In genomic region chr1:78525189-78525886, GRCm38 (mm10) we compare ENCODE assay signal across 9 mouse cellular contexts. TPM values are rescaled to one million over a fixed set of nuclear protein-coding genes. Genes with fewer than 3 reads are reported as not detected.
DNase-seq lines count a peak whose midpoint lies in the region; ATAC-seq and TF ChIP-seq lines count a peak whose summit lies in the region.
"Had no signal": no experiment of that assay in that cellular context is flagged by ENCODE, and none has a peak within 500 bp of the region (broad histone marks: within the 10 kb centered on the region; RNA-seq: fewer than 3 reads in every experiment).

No protein-coding gene starts in this region.

- TF ChIP-seq CTCF in liver, embryonic 14.5 days (IDR thresholded peaks at IDR 0.05; ENCODE audit: low read depth), result peak; percentile 90

- H3K4me3 ChIP-seq in embryonic facial prominence, embryonic 11.5 days (ENCODE audit: low read depth, low read length), result no peak overlapping the region
- H3K4me3 ChIP-seq in kidney, embryonic 14.5 days (ENCODE audit: low read length), result no peak overlapping the region
- no peak overlapping the region for H3K4me3 ChIP-seq in liver, embryonic 14.5 days (ENCODE audit: insufficient read depth in 1 of 2, low read depth in 2 of 2, low read length in 2 of 2)

- DNase-seq in 3T3-L1 (ENCODE audit: low read depth, low spot score), result peak; percentile 69
- DNase-seq in B cell, adult 2 months, result peak; percentile 78
- peak; percentile 27 to 28 for DNase-seq in adrenal gland, postnatal 4 days (ENCODE audit: low spot score in 2 of 2)
- DNase-seq in embryonic facial prominence, embryonic 11.5 days (ENCODE audit: low spot score), result peak; percentile 82
- DNase-seq in liver, embryonic 14.5 days (ENCODE audit: low read depth in 3 of 3, low spot score in 3 of 3), result peak in 2 of 3 experiments; percentile 15 to 16
- DNase-seq in right cerebral cortex, postnatal 36 days (ENCODE audit: low spot score in 2 of 2), result peak; percentile 26 to 43

- no peak overlapping the region for H3K27ac ChIP-seq in embryonic facial prominence, embryonic 11.5 days (replicated peaks; ENCODE audit: low read depth, low read length)
- no peak overlapping the region for H3K27ac ChIP-seq in kidney, embryonic 14.5 days (ENCODE audit: low read depth, low read length)
- no peak overlapping the region for H3K27ac ChIP-seq in liver, embryonic 14.5 days

- no peak for ATAC-seq in embryonic facial prominence, embryonic 11.5 days (replicated peaks; ENCODE audit: insufficient number of reproducible peaks, low FRiP score, low TSS enrichment, low read depth)
- ATAC-seq in kidney, embryonic 14.5 days (ENCODE audit: low FRiP score, low TSS enrichment), result peak; percentile 60; the same call in 1 of the 2 replicates
- ATAC-seq in liver, embryonic 14.5 days (ENCODE audit: insufficient read depth), result no peak
- no peak for ATAC-seq in erythroid progenitor cell, adult 5-6 weeks (replicated peaks; ENCODE audit: low FRiP score, poor library complexity, severe bottlenecking)

- whole genome bisulfite sequencing in embryonic facial prominence, embryonic 11.5 days, result 48% methylated on average over 23 of the region's 23 CpGs
- WGBS in kidney, embryonic 14.5 days, result 27% methylated on average over 23 of the region's 23 CpGs
- 44% methylated on average over 23 of the region's 23 CpGs for WGBS in liver, embryonic 14.5 days (ENCODE audit: insufficient replicate concordance)

- H3K9ac ChIP-seq in embryonic facial prominence, embryonic 11.5 days (replicated peaks; ENCODE audit: low read length), result no peak overlapping the region
- H3K9ac ChIP-seq in kidney, embryonic 14.5 days (ENCODE audit: low read depth, low read length), result no peak overlapping the region
- H3K9ac ChIP-seq in liver, embryonic 14.5 days (replicated peaks), result no peak overlapping the region

- no peak overlapping the region for H3K4me2 ChIP-seq in embryonic facial prominence, embryonic 11.5 days (ENCODE audit: low read depth, low read length)
- no peak overlapping the region for H3K4me2 ChIP-seq in kidney, embryonic 14.5 days (replicated peaks; ENCODE audit: low read depth, low read length)
- H3K4me2 ChIP-seq in liver, embryonic 14.5 days (ENCODE audit: low read depth), result no peak overlapping the region

- no peaks in the 10 kb centered on the region for H3K36me3 ChIP-seq in embryonic facial prominence, embryonic 11.5 days (replicated peaks; ENCODE audit: control insufficient read depth, insufficient read depth, low read depth, low read length)
- H3K36me3 ChIP-seq in kidney, embryonic 14.5 days (ENCODE audit: control insufficient read depth, insufficient read depth, low read length), result no peaks in the 10 kb centered on the region
- H3K36me3 ChIP-seq in liver, embryonic 14.5 days (replicated peaks; ENCODE audit: control insufficient read depth, insufficient read depth, low read depth), result no peaks in the 10 kb centered on the region

- H3K9me3 ChIP-seq in embryonic facial prominence, embryonic 11.5 days (replicated peaks; ENCODE audit: control insufficient read depth, low read length), result no peaks in the 10 kb centered on the region
- H3K9me3 ChIP-seq in kidney, embryonic 14.5 days (ENCODE audit: control insufficient read depth, low read length), result no peaks in the 10 kb centered on the region
- H3K9me3 ChIP-seq in liver, embryonic 14.5 days (ENCODE audit: control insufficient read depth, low read length), result no peaks in the 10 kb centered on the region

- TF ChIP-seq EP300 in liver, embryonic 14.5 days (IDR thresholded peaks at IDR 0.05; ENCODE audit: low read depth), result no peak

- no peaks in the 10 kb centered on the region for H3K4me1 ChIP-seq in embryonic facial prominence, embryonic 11.5 days (ENCODE audit: control insufficient read depth, insufficient read depth, low read length)
- no peaks in the 10 kb centered on the region for H3K4me1 ChIP-seq in kidney, embryonic 14.5 days (ENCODE audit: control insufficient read depth, insufficient read depth, low read length)
- no peaks in the 10 kb centered on the region for H3K4me1 ChIP-seq in liver, embryonic 14.5 days (replicated peaks; ENCODE audit: control insufficient read depth in 2 of 2, insufficient read depth in 2 of 2, low read length in 1 of 2)

- no peaks in the 10 kb centered on the region for H3K27me3 ChIP-seq in embryonic facial prominence, embryonic 11.5 days (ENCODE audit: control insufficient read depth, insufficient read depth, low read length)
- no peaks in the 10 kb centered on the region for H3K27me3 ChIP-seq in kidney, embryonic 14.5 days (ENCODE audit: control insufficient read depth, insufficient read depth, low read length)
- H3K27me3 ChIP-seq in liver, embryonic 14.5 days (ENCODE audit: control insufficient read depth, insufficient read depth, low read length), result no peaks in the 10 kb centered on the region

RNA-seq across cellular contexts. Expression of gene BC035947, which starts 13.4 kb away (rescaled TPM):
- total RNA-seq in adrenal gland, postnatal 4 days (2021), result under 1 TPM; 0.17 to 0.39 TPM
- polyA plus RNA-seq in embryonic facial prominence, embryonic 11.5 days (2014; fragmentation: Nextera tagmentation; extraction: Ambion mirVana), result 0.43 and 0.82 TPM in 2 replicates
- polyA plus RNA-seq in kidney, embryonic 14.5 days (2014; fragmentation: Nextera tagmentation; extraction: Ambion mirVana), result 0.20 and 0.24 TPM in 2 replicates
- 0.01 TPM in 2 replicates for polyA plus RNA-seq in liver, embryonic 14.5 days (2012; rRNA removed)
- not detected in 2 replicates for polyA plus RNA-seq in liver, embryonic 14.5 days (2014; fragmentation: Nextera tagmentation; extraction: Ambion mirVana)
- not detected in 2 replicates for total RNA-seq in erythroid progenitor cell, adult 5-6 weeks (2015; ENCODE audit: low replicate concordance)
- not detected in 2 replicates for total RNA-seq in erythroid progenitor cell, adult 5-6 weeks (2017; ENCODE audit: low replicate concordance)

RNA-seq across cellular contexts. Expression of gene Mogat1, which starts 14.5 kb away (rescaled TPM):
- under 1 TPM; 0.54 to 0.59 TPM for total RNA-seq in adrenal gland, postnatal 4 days (2021)
- polyA plus RNA-seq in embryonic facial prominence, embryonic 11.5 days (2014; fragmentation: Nextera tagmentation; extraction: Ambion mirVana), result 0.92 and 1.9 TPM in 2 replicates
- polyA plus RNA-seq in kidney, embryonic 14.5 days (2014; fragmentation: Nextera tagmentation; extraction: Ambion mirVana), result 0.60 TPM in 1 of 2 replicates, not detected in the other
- polyA plus RNA-seq in liver, embryonic 14.5 days (2012; rRNA removed), result 0.08 TPM in 1 of 2 replicates, not detected in the other
- polyA plus RNA-seq in liver, embryonic 14.5 days (2014; fragmentation: Nextera tagmentation; extraction: Ambion mirVana), result not detected in 2 replicates
- total RNA-seq in erythroid progenitor cell, adult 5-6 weeks (2015; ENCODE audit: low replicate concordance), result not detected in 2 replicates
- not detected in 2 replicates for total RNA-seq in erythroid progenitor cell, adult 5-6 weeks (2017; ENCODE audit: low replicate concordance)
- total RNA-seq: left cerebral cortex, adult 8-10 months had no signal

RNA-seq across cellular contexts. Expression of gene Farsb, which starts 36.6 kb away (rescaled TPM):
- 10 to 100 TPM; 57.1 to 57.2 TPM for total RNA-seq in adrenal gland, postnatal 4 days (2021)
- polyA plus RNA-seq in embryonic facial prominence, embryonic 11.5 days (2014; fragmentation: Nextera tagmentation; extraction: Ambion mirVana), result 189 and 190 TPM in 2 replicates
- 135 and 148 TPM in 2 replicates for polyA plus RNA-seq in kidney, embryonic 14.5 days (2014; fragmentation: Nextera tagmentation; extraction: Ambion mirVana)
- 33.9 and 38.6 TPM in 2 replicates for polyA plus RNA-seq in liver, embryonic 14.5 days (2012; rRNA removed)
- 111 TPM in 2 replicates for polyA plus RNA-seq in liver, embryonic 14.5 days (2014; fragmentation: Nextera tagmentation; extraction: Ambion mirVana)
- total RNA-seq in erythroid progenitor cell, adult 5-6 weeks (2015; ENCODE audit: low replicate concordance), result 31.4 and 41.1 TPM in 2 replicates
- 21.8 and 22.5 TPM in 2 replicates for total RNA-seq in erythroid progenitor cell, adult 5-6 weeks (2017; ENCODE audit: low replicate concordance)

Comparison
In these comparisons a context has a peak if more than half of its experiments do, and no peak if none do; other contexts are left out.
1. DNase-seq: peak in every context shown above with its lines; median percentile 82 in embryonic facial prominence, embryonic 11.5 days; 78 in B cell, adult 2 months; 69 in 3T3-L1; 34 in right cerebral cortex, postnatal 36 days; 28 in adrenal gland, postnatal 4 days; 16 in liver, embryonic 14.5 days.